Mouse (Mus musculus) midbrain, postnatal 0 days (tissue): ENCODE measurements around the gene Cryz. TPM values are rescaled to one million over a fixed set of nuclear protein-coding genes. Genes with fewer than 3 reads are reported as not detected.

ENCODE experiments used
- ATAC-seq: fragments of 200-750 bp; cut with Nextera tagmentation; 2 replicates; pipeline ENCODE4 v1.8.0; 2017; ENCODE audit warnings: moderate number of reproducible peaks, mild to moderate bottlenecking, moderate TSS enrichment, moderate library complexity; ENCODE audit not compliant: low FRiP score
- DNase-seq: peaks from one replicate; pipeline ENCODE4 v3.0.0-alpha.2; 2015; ENCODE audit warnings: low spot score
- H3K27ac ChIP-seq: fragments of 300-500 bp; sonication (generic); 2 replicates; pipeline ENCODE4 v1.5.1; 2014; ENCODE audit warnings: low read depth, mild to moderate bottlenecking, low read length, mixed read lengths
- H3K27me3 ChIP-seq: fragments of 300-500 bp; sonication (generic); 2 replicates; pipeline ENCODE4 v1.6.1; 2014; ENCODE audit warnings: low read length, control low read depth, mixed read lengths; ENCODE audit not compliant: insufficient read depth
- H3K36me3 ChIP-seq: fragments of 300-500 bp; sonication (generic); 2 replicates; pipeline ENCODE4 v1.6.1; 2014; ENCODE audit warnings: low read length, control low read depth, mixed read lengths; ENCODE audit not compliant: insufficient read depth
- H3K4me1 ChIP-seq: fragments of 300-500 bp; sonication (generic); 2 replicates; pipeline ENCODE4 v1.6.1; 2014; ENCODE audit warnings: mild to moderate bottlenecking, control low read depth, antibody characterized with exemption, low read length, mixed read lengths; ENCODE audit not compliant: insufficient read depth
- H3K4me2 ChIP-seq: fragments of 300-500 bp; sonication (generic); 2 replicates; pipeline ENCODE4 v1.6.1; 2014; ENCODE audit warnings: low read depth, mild to moderate bottlenecking, low read length, mixed read lengths; ENCODE audit not compliant: poor library complexity, severe bottlenecking
- H3K4me3 ChIP-seq: fragments of 300-500 bp; sonication (generic); 2 replicates; pipeline ENCODE4 v1.5.1; 2014; ENCODE audit warnings: low read depth, mild to moderate bottlenecking, low read length, moderate library complexity
- H3K9ac ChIP-seq: fragments of 300-500 bp; sonication (generic); replicated peaks from 2 replicates; pipeline ENCODE4 v1.6.1; 2014; ENCODE audit warnings: mild to moderate bottlenecking, low read length, moderate library complexity, mixed read lengths; ENCODE audit not compliant: poor library complexity, severe bottlenecking
- H3K9me3 ChIP-seq: fragments of 300-500 bp; sonication (generic); 2 replicates; pipeline ENCODE4 v1.6.1; 2016; ENCODE audit warnings: low read length, control low read depth
- CTCF ChIP-seq: IDR thresholded peaks from 2 replicates; pipeline ENCODE4 v1.5.1; 2016; ENCODE audit warnings: antibody characterized with exemption, mild to moderate bottlenecking
- WGBS: fragments of 180-500 bp; shearing (Covaris S2); extraction: QIAGEN DNeasy Blood & Tissue Kit; methylation state at CpG from one replicate; pipeline ENCODE4 v1.1.7; 2014; 5-methylcytosine and 5-hydroxymethylcytosine counted together
- polyA plus RNA-seq: library from polyadenylated mRNA; unstranded; fragments of >200 nt; fragmentation: Nextera tagmentation; extraction: Ambion mirVana; gene quantifications from 2 replicates; pipeline ENCODE4 v1.2.1, GENCODE M21; 2015
- total RNA-seq: library from RNA; depleted of rRNA; stranded (reverse); fragments of >200 nt; gene quantifications from 2 replicates; pipeline ENCODE4 v1.2.3, GENCODE M21; 2014

Gene Cryz
- total and polyA plus RNA-seq, 2 experiments from 2014 or later, result 12.6 to 13.9 TPM

DNA sequence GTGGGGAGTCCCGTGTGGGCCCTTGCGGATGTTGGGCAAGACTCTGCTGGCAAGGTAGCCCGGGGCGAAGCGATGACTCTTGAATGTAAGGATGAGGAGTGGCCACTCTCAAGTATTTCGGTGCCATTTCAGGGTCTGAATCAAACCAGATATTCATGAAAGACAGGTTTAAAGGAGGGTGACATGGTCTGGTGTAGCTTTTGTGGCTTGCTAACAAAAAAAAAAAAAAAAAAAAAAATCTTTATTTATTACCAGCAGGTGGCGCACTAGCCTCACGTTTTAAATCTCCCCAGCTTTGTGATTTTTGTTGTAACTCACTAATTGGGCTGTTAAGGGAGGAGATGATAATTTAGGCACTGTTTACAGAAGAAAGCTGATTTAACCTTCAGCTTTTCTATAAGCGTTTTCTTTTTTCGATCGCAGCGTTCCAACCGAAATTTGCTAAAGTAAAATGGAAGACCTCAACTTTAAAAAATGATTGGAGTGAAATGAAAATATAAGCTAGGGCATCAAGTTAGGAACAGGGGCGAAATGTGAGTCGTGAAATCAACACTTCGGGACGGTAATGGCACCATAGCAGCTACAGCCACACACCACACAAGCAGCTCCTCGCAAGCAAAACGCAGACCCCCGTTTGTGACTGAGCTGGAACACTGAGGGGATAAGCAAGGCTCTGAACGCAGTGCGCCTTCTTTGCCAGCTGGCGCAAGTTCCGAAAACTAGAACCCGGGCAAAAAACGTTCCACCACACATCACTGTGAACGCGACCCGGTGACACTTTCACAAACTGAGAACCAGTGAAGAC is 50.3 kb downstream of the Cryz start:
- Histone ChIP-seq H3K27ac (no peak overlapping the region), H3K4me2 (peak overlapping the region; percentile 28; the same call in 1 of the 2 replicates), H3K9me3 (no peaks in the 10 kb centered on the region), H3K4me3 (no peak overlapping the region), H3K36me3 (no peaks in the 10 kb centered on the region), H3K4me1 (no peaks in the 10 kb centered on the region; the same call in 1 of the 2 replicates), H3K9ac (no peak overlapping the region), H3K27me3 (no peaks in the 10 kb centered on the region)
- peak; percentile 67 for DNase-seq
- peak; percentile 72 for TF ChIP-seq CTCF
- 57% methylated on average over 29 of the region's 29 CpGs for WGBS
- ATAC-seq, result peak; percentile 38; the same call in 1 of the 2 replicates

DNA sequence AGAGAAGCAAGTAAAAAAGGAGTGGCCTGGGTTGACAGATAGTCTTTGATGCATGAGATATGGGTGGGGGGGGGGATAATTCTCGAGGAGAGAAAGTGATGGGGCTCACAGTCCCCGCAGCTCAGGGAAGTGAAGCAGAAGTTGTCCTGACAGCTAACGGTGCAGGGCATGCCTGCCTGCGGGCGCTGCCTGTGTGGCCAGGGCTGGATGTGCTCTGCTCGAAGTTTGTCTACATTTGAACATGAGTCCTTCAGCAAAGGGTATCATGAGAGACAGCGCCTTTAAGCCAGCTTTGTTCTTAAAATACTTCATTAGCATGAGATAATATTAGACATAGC is 50.9 kb downstream of the Cryz start:
- H3K9ac ChIP-seq, result no peak overlapping the region
- no peak for TF ChIP-seq CTCF
- ATAC-seq (no peak), DNase-seq (no peak)
- H3K4me3 ChIP-seq, result no peak overlapping the region
- H3K4me2 ChIP-seq, result 0 out of 2 replicates have a peak overlapping the region, but pooled peaks have one; percentile 28
- H3K27ac ChIP-seq, result no peak overlapping the region
- H3K4me1 ChIP-seq, result no peaks in the 10 kb centered on the region; the same call in 1 of the 2 replicates
- H3K27me3 ChIP-seq, result no peaks in the 10 kb centered on the region
- H3K36me3 ChIP-seq, result no peaks in the 10 kb centered on the region
- 61% methylated on average over 7 of the region's 7 CpGs for WGBS
- no peaks in the 10 kb centered on the region for H3K9me3 ChIP-seq

DNA sequence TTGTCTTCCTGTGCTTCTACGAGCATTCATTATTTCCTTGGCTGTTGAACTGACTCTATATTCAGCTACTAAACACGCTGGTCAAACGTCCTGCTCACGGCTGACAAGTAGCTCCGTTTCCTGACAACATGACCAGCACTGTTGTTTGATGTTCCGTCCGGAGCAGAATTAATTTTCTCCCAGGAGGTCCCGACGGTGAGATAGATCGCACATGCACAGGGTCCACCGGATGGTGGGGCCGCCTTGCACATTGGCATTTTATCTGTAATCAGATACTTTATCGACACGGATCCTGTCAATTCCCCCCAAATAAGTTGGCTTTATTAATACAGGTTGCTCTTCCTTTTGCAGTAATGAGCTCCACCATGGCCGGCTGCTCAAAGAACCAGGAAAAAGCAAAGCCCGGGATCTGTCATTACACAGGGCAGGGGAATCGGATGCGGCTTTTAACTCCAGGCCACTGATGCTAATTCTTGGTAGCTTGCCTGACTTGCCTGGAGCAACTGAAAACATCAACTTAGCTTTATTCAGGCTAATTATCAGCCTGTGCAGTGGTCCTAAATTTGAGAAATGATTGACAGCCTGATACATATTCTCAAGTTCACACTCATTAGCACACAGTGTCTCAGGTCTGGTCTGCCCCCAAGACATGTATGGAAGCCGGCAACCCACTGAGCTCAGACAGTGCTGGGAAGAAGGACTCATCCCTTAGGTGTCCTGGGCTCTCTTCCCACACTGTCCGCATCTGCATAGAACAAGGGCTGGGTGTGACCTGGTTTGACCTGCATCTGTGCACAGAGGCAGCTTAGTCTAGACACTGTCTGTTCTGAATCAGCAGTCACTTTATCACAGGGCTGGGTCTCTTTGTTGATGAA is 53.1 kb downstream of the Cryz start:
- DNase-seq, result no peak
- no peak for TF ChIP-seq CTCF
- no peak overlapping the region for H3K9ac ChIP-seq
- no peak overlapping the region for H3K27ac ChIP-seq
- no peaks in the 10 kb centered on the region for H3K27me3 ChIP-seq
- no peak overlapping the region for H3K4me3 ChIP-seq
- no peak overlapping the region for H3K4me2 ChIP-seq
- no peaks in the 10 kb centered on the region for H3K36me3 ChIP-seq
- ATAC-seq, result no peak
- no peaks in the 10 kb centered on the region for H3K9me3 ChIP-seq
- 34% methylated on average over 20 of the region's 20 CpGs for WGBS
- peaks cover 3% of the 10 kb centered on the region; the same call in 1 of the 2 replicates for H3K4me1 ChIP-seq

DNA sequence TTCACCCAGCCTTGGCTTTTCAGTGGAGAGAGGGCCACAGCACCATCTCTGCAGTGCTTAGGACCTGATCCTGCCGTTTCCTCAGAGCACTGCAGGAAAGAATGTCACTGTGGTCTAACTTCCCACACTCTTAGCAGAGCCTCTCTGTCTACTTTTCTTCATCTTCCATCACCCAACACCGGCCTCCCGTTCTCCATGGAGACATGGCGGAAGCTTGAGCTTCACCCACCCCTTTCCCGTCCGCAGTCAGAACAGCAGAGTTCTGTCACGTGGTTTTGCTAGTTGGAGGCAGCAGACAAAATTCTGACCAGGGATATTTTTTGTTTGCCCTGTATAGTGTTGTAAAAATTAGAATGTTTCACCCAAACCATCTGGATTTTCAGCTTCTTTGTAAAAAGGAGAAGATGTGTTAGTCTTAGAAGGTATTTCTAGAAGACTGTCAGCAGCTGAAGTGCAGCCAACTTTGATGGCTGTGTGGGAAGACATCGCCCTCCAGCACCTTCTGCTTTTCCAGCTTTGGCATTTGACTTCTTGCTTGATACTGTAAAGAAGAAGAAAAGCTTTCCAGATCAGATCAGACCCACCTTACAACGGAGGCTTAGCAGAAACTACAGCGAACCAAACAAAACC is 54.8 kb downstream of the Cryz start:
- Histone ChIP-seq H3K36me3 (no peaks in the 10 kb centered on the region), H3K4me2 (no peak overlapping the region), H3K4me3 (no peak overlapping the region), H3K4me1 (peaks cover 3% of the 10 kb centered on the region; the same call in 1 of the 2 replicates), H3K9ac (no peak overlapping the region), H3K27ac (no peak overlapping the region), H3K27me3 (no peaks in the 10 kb centered on the region), H3K9me3 (no peaks in the 10 kb centered on the region)
- no peak for TF ChIP-seq CTCF
- DNase-seq (no peak), ATAC-seq (no peak)
- 88% methylated on average over 10 of the region's 10 CpGs for WGBS

DNA sequence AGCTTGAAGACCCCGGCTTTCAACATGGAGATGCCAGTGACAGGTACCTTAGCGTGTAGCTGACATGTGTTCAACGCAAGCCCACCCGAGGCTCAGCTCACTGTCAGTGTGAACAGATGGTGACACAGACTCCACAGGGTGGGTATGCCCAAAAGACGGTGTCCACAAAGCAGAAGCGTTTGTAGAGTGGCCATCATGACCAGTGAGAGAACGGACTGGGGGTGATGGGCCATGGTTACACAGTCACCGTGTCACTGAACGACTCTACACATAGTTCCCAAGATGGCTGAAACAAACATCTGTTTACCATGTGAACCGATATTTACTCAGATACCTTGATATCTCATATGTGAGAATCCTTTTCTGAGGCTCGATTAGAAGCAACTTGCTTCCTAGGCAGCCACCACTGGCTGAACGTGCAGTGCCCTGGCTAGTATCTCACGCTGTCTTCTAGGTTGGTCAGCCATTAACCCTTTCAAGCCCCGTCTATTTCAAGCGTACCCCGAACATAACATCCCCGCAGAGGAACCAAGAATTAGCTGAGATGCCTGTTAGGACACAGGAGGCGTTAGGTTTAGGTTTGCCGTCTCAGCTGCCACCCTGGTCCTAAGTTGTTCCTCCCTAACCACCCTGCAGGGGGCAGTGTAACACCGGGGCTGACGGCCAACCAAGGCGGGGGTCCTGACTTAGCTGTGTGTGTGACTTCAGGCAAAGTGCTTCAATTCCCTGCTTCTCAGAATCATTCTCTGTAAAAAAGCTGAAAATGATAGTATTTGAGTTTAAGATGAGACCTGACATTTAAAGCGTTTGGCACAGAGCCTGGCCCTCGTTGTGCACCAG is 56.3 kb downstream of the Cryz start:
- no peak overlapping the region for H3K4me3 ChIP-seq
- 45% methylated on average over 24 of the region's 24 CpGs for WGBS
- H3K27ac ChIP-seq, result 0 out of 2 replicates have a peak overlapping the region, but pooled peaks have one; percentile 32
- peak; percentile 82 for ATAC-seq
- H3K27me3 ChIP-seq, result no peaks in the 10 kb centered on the region
- H3K36me3 ChIP-seq, result no peaks in the 10 kb centered on the region
- peak; percentile 79 for DNase-seq
- 0 out of 2 replicates have a peak overlapping the region, but pooled peaks have one; percentile 33 for H3K9ac ChIP-seq
- peak; percentile 99 for TF ChIP-seq CTCF
- no peak overlapping the region for H3K4me2 ChIP-seq
- H3K4me1 ChIP-seq, result peaks cover 3% of the 10 kb centered on the region; the same call in 1 of the 2 replicates
- no peaks in the 10 kb centered on the region for H3K9me3 ChIP-seq
